Mouse (Mus musculus) embryonic facial prominence, embryonic 12.5 days (tissue): Measurements from ENCODE around the gene Scfd2. TPM values are rescaled to one million over a fixed set of nuclear protein-coding genes. Genes with fewer than 3 reads are reported as not detected.

Experiments
- ATAC-seq: fragments of 200-750 bp; cut with Nextera tagmentation; 2 replicates; pipeline ENCODE4 v1.8.0; 2017; ENCODE audit not compliant: insufficient number of reproducible peaks, insufficient read depth, low FRiP score, low TSS enrichment
- H3K27ac ChIP-seq: fragments of 300-500 bp; sonication (generic); 2 replicates; pipeline ENCODE4 v1.5.1; 2016; ENCODE audit warnings: mild to moderate bottlenecking
- H3K27me3 ChIP-seq: fragments of 300-500 bp; sonication (generic); 2 replicates; pipeline ENCODE4 v1.6.1; 2016; ENCODE audit warnings: mild to moderate bottlenecking, moderate library complexity
- H3K36me3 ChIP-seq: fragments of 300-500 bp; sonication (generic); 2 replicates; pipeline ENCODE4 v1.6.1; 2016; ENCODE audit warnings: mild to moderate bottlenecking
- H3K4me1 ChIP-seq: fragments of 300-500 bp; sonication (generic); 2 replicates; pipeline ENCODE4 v1.6.1; 2016
- H3K4me2 ChIP-seq: fragments of 300-500 bp; sonication (generic); replicated peaks from 2 replicates; pipeline ENCODE4 v1.6.1; 2016; ENCODE audit warnings: mild to moderate bottlenecking, moderate library complexity
- H3K4me3 ChIP-seq: fragments of 300-500 bp; sonication (generic); 2 replicates; pipeline ENCODE4 v1.5.1; 2016; ENCODE audit warnings: mild to moderate bottlenecking
- H3K9ac ChIP-seq: fragments of 300-500 bp; sonication (generic); 2 replicates; pipeline ENCODE4 v1.6.1; 2016; ENCODE audit warnings: mild to moderate bottlenecking, moderate library complexity
- H3K9me3 ChIP-seq: fragments of 300-500 bp; sonication (generic); 2 replicates; pipeline ENCODE4 v1.6.1; 2016; ENCODE audit warnings: mild to moderate bottlenecking, moderate library complexity
- WGBS: fragments of 180-500 bp; shearing (Covaris S2); methylation state at CpG from one replicate; pipeline ENCODE4 v1.1.7; 2016; 5-methylcytosine and 5-hydroxymethylcytosine counted together
- polyA plus RNA-seq: library from polyadenylated mRNA; unstranded; fragments of >200 nt; fragmentation: Nextera tagmentation; extraction: Ambion mirVana; gene quantifications from 2 replicates; pipeline ENCODE4 v1.2.1, GENCODE M21; 2016

The Scfd2 gene
- polyA plus RNA-seq, 1 experiment from 2014 or later: 18.2 TPM

GRCm38 (mm10) chr5:74288206-74288605, 243.4 kb downstream of the Scfd2 start:
- no peaks in the 10 kb centered on the region for H3K9me3 ChIP-seq
- no peak overlapping the region for H3K4me2 ChIP-seq
- H3K36me3 ChIP-seq: no peaks in the 10 kb centered on the region
- 92% methylated on average over 2 of the region's 2 CpGs for WGBS
- no peaks in the 10 kb centered on the region; the same call in 1 of the 2 replicates for H3K27me3 ChIP-seq
- no peak overlapping the region for H3K4me3 ChIP-seq
- ATAC-seq: no peak
- H3K9ac ChIP-seq: no peak overlapping the region
- peaks cover 39% of the 10 kb centered on the region for H3K4me1 ChIP-seq
- H3K27ac ChIP-seq: no peak overlapping the region

- no peaks in the 10 kb centered on the region for H3K36me3 ChIP-seq
- no peak overlapping the region for H3K9ac ChIP-seq
- H3K4me2 ChIP-seq: 0 out of 2 replicates have a peak overlapping the region, but pooled peaks have one; percentile 9
- no peak overlapping the region for H3K4me3 ChIP-seq
- WGBS: 36% methylated on average over 4 of the region's 4 CpGs
- no peaks in the 10 kb centered on the region for H3K9me3 ChIP-seq
- H3K27me3 ChIP-seq: no peaks in the 10 kb centered on the region; the same call in 1 of the 2 replicates
- 0 out of 2 replicates have a peak overlapping the region, but pooled peaks have one; percentile 6 for H3K27ac ChIP-seq
- no peak for ATAC-seq
- peaks cover 33% of the 10 kb centered on the region for H3K4me1 ChIP-seq
Measured at GRCm38 (mm10) chr5:74286301-74286700, 245.3 kb downstream of the Scfd2 start.

DNA sequence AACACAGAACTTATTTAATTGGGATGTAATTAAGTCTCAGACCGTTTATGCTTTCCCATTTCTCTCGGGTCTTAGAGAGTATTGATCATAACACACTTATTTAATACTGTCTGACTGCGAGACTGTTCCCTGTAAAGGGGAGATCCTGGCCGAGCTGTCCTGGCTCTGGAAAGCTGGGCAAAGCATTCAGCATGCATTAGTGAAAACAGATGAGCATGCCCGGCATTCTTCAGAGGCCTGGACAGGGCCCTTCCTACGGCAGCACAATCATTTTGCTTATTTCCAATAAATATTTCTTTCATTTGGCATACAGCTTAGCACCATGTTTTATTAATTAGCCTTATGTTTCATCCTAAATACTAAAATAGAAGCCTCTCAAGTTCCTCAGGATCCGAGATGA, 245.8 kb downstream of the Scfd2 start:
- WGBS: 20% methylated on average over 7 of the region's 7 CpGs
- Histone ChIP-seq H3K36me3 (no peaks in the 10 kb centered on the region), H3K4me2 (no peak overlapping the region), H3K9me3 (no peaks in the 10 kb centered on the region), H3K27ac (no peak overlapping the region), H3K9ac (no peak overlapping the region), H3K4me3 (no peak overlapping the region), H3K4me1 (peaks cover 33% of the 10 kb centered on the region), H3K27me3 (no peaks in the 10 kb centered on the region; the same call in 1 of the 2 replicates)
- ATAC-seq: no peak

DNA sequence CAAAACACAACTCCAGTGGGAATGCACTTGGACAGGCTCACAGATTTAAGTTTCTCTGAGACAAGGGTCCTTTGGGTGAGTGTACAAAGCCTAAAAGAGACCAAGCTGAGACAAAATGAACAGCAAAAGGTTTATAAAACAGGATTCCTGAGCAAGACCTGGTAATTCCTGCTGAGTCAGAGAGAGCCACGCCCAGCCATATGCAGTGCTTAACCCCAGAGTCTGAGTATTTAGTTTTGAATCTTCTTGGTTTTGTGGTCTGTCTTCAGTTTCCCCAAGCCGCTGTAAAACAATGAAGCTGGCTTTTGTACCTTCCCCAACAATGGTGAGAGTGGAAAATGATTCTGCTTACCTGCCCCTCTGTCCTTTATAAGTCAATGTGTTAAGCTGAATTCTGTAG, 246.3 kb downstream of the Scfd2 start:
- ATAC-seq: no peak
- H3K27ac ChIP-seq: 0 out of 2 replicates have a peak overlapping the region, but pooled peaks have one; percentile 17
- WGBS: 55% methylated on average over 2 of the region's 2 CpGs

DNA sequence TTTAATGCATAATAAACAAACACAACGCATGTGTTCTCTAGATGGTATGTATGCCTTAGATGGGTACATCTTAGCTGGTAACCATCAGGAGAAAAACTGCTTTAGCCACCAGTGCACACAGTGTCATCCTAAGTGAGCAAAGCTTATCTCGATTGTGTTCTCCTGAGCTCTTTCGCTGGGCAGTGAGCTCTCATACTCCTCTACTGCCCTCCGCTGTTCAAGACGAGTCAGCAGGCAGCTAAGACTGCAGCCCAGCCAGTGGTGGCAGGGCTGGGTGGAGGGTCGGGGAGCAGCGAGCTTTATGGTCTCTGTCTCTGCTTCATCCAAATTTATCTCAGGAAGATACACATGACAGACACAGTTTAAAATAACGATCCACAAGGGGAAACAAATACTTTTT, 248.0 kb downstream of the Scfd2 start:
- Histone ChIP-seq H3K4me3 (no peak overlapping the region), H3K27me3 (no peaks in the 10 kb centered on the region; the same call in 1 of the 2 replicates), H3K9me3 (no peaks in the 10 kb centered on the region), H3K9ac (no peak overlapping the region), H3K4me1 (peaks cover 33% of the 10 kb centered on the region), H3K4me2 (no peak overlapping the region), H3K36me3 (no peaks in the 10 kb centered on the region), H3K27ac (no peak overlapping the region)
- 46% methylated on average over 8 of the region's 8 CpGs for WGBS
- no peak for ATAC-seq

More for the DNA sequence above, 246.3 kb downstream of the Scfd2 start:
- H3K9ac ChIP-seq: no peak overlapping the region
- no peaks in the 10 kb centered on the region for H3K36me3 ChIP-seq
- no peak overlapping the region for H3K4me2 ChIP-seq
- H3K27me3 ChIP-seq: no peaks in the 10 kb centered on the region; the same call in 1 of the 2 replicates
- no peaks in the 10 kb centered on the region for H3K9me3 ChIP-seq
- no peak overlapping the region for H3K4me3 ChIP-seq
- peaks cover 33% of the 10 kb centered on the region for H3K4me1 ChIP-seq

- Histone ChIP-seq H3K9me3 (no peaks in the 10 kb centered on the region), H3K36me3 (no peaks in the 10 kb centered on the region), H3K4me1 (peaks cover 25% of the 10 kb centered on the region), H3K9ac (no peak overlapping the region), H3K4me2 (no peak overlapping the region), H3K27me3 (no peaks in the 10 kb centered on the region), H3K27ac (no peak overlapping the region), H3K4me3 (no peak overlapping the region)
- 87% methylated on average over 8 of the region's 8 CpGs for WGBS
- no peak for ATAC-seq
Measured at GRCm38 (mm10) chr5:74281480-74281879, 250.1 kb downstream of the Scfd2 start.

DNA sequence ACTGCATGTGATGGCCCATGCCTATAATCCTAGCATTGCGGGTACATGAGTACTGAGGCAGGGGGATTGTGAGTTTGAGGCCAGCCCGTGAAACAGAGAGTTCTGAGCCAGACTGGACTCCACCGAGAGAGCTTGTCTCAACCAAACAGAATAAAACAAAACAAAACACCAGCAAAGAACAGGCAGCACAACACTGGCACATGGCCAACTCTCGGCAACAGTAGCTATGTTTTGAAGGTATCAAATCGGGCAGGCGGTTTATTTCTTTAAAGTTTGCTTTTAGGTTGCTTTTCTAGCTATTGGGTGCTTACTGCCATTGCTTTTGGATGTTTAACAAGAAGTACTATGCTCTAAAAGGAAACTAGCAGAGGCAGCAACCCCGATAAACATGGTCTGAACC, 251.9 kb downstream of the Scfd2 start:
- no peak for ATAC-seq

DNA sequence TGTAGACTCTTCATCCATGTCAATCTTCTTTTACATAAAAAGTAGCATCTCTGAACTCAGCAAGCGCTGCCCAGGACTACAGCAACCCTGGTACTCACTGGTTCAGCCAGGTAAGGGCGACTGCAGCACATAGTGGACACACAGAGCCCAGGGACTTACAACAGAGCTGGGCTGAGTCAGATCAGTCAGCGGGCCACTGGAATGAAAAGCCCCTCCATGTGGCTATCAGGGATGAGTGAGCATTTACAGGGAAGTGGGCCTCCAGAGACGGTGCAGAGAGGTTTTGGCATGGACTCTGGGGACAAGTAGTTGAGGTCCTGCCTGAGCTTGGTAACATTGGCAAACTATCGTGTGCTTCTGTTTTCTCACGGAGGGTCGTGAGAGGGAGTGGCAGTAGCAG, 253.1 kb downstream of the Scfd2 start:
- no peaks in the 10 kb centered on the region for H3K27me3 ChIP-seq
- peaks cover 9% of the 10 kb centered on the region; the same call in 1 of the 2 replicates for H3K4me1 ChIP-seq
- no peak for ATAC-seq
- WGBS: 80% methylated on average over 7 of the region's 7 CpGs
- H3K9me3 ChIP-seq: no peaks in the 10 kb centered on the region
- no peak overlapping the region for H3K27ac ChIP-seq
- no peaks in the 10 kb centered on the region for H3K36me3 ChIP-seq
- H3K4me2 ChIP-seq: no peak overlapping the region
- H3K9ac ChIP-seq: no peak overlapping the region
- no peak overlapping the region for H3K4me3 ChIP-seq

More for the DNA sequence above, 251.9 kb downstream of the Scfd2 start:
- Histone ChIP-seq H3K27ac (no peak overlapping the region), H3K4me3 (no peak overlapping the region), H3K27me3 (no peaks in the 10 kb centered on the region), H3K9ac (no peak overlapping the region), H3K9me3 (no peaks in the 10 kb centered on the region), H3K4me1 (peaks cover 10% of the 10 kb centered on the region), H3K4me2 (no peak overlapping the region), H3K36me3 (no peaks in the 10 kb centered on the region)
- 77% methylated on average over 7 of the region's 7 CpGs for WGBS

GRCm38 (mm10) chr5:74277712-74278111, 253.8 kb downstream of the Scfd2 start:
- ATAC-seq: peak; percentile 67
- peak overlapping the region; percentile 50; the same call in 1 of the 2 replicates for H3K27ac ChIP-seq
- no peaks in the 10 kb centered on the region for H3K36me3 ChIP-seq
- H3K27me3 ChIP-seq: no peaks in the 10 kb centered on the region
- no peak overlapping the region for H3K4me3 ChIP-seq
- peaks cover 10% of the 10 kb centered on the region; the same call in 1 of the 2 replicates for H3K4me1 ChIP-seq
- H3K4me2 ChIP-seq: no peak overlapping the region
- H3K9me3 ChIP-seq: no peaks in the 10 kb centered on the region
- 4% methylated on average over 3 of the region's 3 CpGs for WGBS
- no peak overlapping the region for H3K9ac ChIP-seq

DNA sequence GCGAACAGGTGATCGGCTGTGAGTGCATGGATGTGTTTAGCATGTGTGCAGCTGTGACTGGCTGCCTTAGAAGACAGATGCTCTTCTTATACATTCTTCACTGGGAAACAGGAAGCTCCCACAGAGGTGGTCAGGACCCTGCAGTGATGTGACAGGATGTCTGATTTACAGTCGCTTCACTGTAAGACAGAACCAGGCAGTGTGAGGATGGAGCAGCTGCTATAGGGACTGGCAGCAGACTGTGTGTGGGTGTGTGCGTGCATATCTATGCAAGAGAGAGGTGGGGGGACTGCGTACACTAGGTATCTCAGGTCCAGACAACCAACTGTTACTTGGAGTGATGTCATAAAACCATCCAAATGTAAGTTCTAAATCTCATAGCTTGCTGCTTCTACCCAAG, 254.3 kb downstream of the Scfd2 start:
- Histone ChIP-seq H3K4me3 (no peak overlapping the region), H3K36me3 (no peaks in the 10 kb centered on the region), H3K4me1 (peaks cover 10% of the 10 kb centered on the region; the same call in 1 of the 2 replicates), H3K4me2 (no peak overlapping the region), H3K9ac (no peak overlapping the region), H3K27me3 (no peaks in the 10 kb centered on the region), H3K27ac (peak overlapping the region; percentile 50; the same call in 1 of the 2 replicates), H3K9me3 (no peaks in the 10 kb centered on the region)
- ATAC-seq: no peak
- WGBS: 82% methylated on average over 5 of the region's 5 CpGs

GRCm38 (mm10) chr5:74273313-74273712, 258.2 kb downstream of the Scfd2 start:
- 68% methylated on average over 3 of the region's 3 CpGs for WGBS
- no peaks in the 10 kb centered on the region for H3K9me3 ChIP-seq

GRCm38 (mm10) chr5:74267736-74268369, 263.7 kb downstream of the Scfd2 start:
- no peak for ATAC-seq
- Histone ChIP-seq H3K27ac (peak overlapping the region; percentile 69), H3K4me3 (no peak overlapping the region), H3K36me3 (no peaks in the 10 kb centered on the region), H3K27me3 (no peaks in the 10 kb centered on the region), H3K9me3 (no peaks in the 10 kb centered on the region), H3K9ac (no peak overlapping the region), H3K4me2 (no peak overlapping the region), H3K4me1 (peaks cover 37% of the 10 kb centered on the region)
- WGBS: 14% methylated on average over 5 of the region's 5 CpGs

More at GRCm38 (mm10) chr5:74273313-74273712, 258.2 kb downstream of the Scfd2 start:
- H3K9ac ChIP-seq: no peak overlapping the region
- no peak overlapping the region for H3K4me3 ChIP-seq
- no peaks in the 10 kb centered on the region for H3K27me3 ChIP-seq
- no peaks in the 10 kb centered on the region for H3K36me3 ChIP-seq
- ATAC-seq: no peak
- H3K4me2 ChIP-seq: no peak overlapping the region
- H3K4me1 ChIP-seq: peaks cover 14% of the 10 kb centered on the region
- H3K27ac ChIP-seq: no peak overlapping the region
